8 mouse cellular contexts compared by ENCODE assay signal in genomic region chr10:40969372-40970033, GRCm38 (mm10).
DNase-seq lines count a peak whose midpoint lies in the region; ATAC-seq and TF ChIP-seq lines count a peak whose summit lies in the region.
"Had no signal": no experiment of that assay in that cellular context is flagged by ENCODE, and none has a peak within 500 bp of the region (broad histone marks: within the 10 kb centered on the region; RNA-seq: fewer than 3 reads in every experiment).

No protein-coding gene starts in this region.

- H3K4me1 ChIP-seq in lung, embryonic 14.5 days (ENCODE audit: insufficient read depth) = no peaks in the 10 kb centered on the region
- H3K4me1 ChIP-seq in midbrain, embryonic 12.5 days = peaks cover 24% of the 10 kb centered on the region
- H3K4me1 ChIP-seq in thymus, adult 2 months (replicated peaks; ENCODE audit: control insufficient read depth, insufficient read depth, low read length) = no peaks in the 10 kb centered on the region
- H3K4me1 ChIP-seq: liver, embryonic 15.5 days had no signal

- TF ChIP-seq CTCF in lung, embryonic 14.5 days (IDR thresholded peaks at IDR 0.05; ENCODE audit: low read depth) = no peak
- no peak for TF ChIP-seq CTCF in thymus, adult 2 months (IDR thresholded peaks at IDR 0.05; ENCODE audit: borderline replicate concordance, control insufficient read depth, extremely low read depth, insufficient read depth, low read length, poor library complexity)

- no peak for TF ChIP-seq POLR2A in thymus, adult 2 months (IDR thresholded peaks at IDR 0.05; ENCODE audit: control insufficient read depth, extremely low read depth, insufficient read depth, low read length, poor library complexity)

- no peak overlapping the region; the same call in 1 of the 2 replicates for H3K4me3 ChIP-seq in lung, embryonic 14.5 days (ENCODE audit: low read depth, low read length)
- H3K4me3 ChIP-seq in midbrain, embryonic 12.5 days = peak overlapping the region; percentile 30
- no peak overlapping the region for H3K4me3 ChIP-seq in thymus, adult 2 months (ENCODE audit: control insufficient read depth, insufficient read depth, low read length)
- H3K4me3 ChIP-seq: liver, embryonic 15.5 days had no signal

- no peaks in the 10 kb centered on the region for H3K36me3 ChIP-seq in lung, embryonic 14.5 days (ENCODE audit: insufficient read depth)
- no peaks in the 10 kb centered on the region for H3K36me3 ChIP-seq in midbrain, embryonic 12.5 days
- H3K36me3 ChIP-seq in thymus, adult 2 months (ENCODE audit: control insufficient read depth, insufficient read depth, low read length) = no peaks in the 10 kb centered on the region
- H3K36me3 ChIP-seq: liver, embryonic 15.5 days had no signal

- ATAC-seq in lung, embryonic 14.5 days (ENCODE audit: insufficient read depth) = no peak
- ATAC-seq in midbrain, embryonic 12.5 days (ENCODE audit: low FRiP score, low read depth) = peak; percentile 76
- ATAC-seq in monocyte, adult 5-6 weeks (replicated peaks; ENCODE audit: insufficient number of reproducible peaks, low FRiP score, low TSS enrichment, poor library complexity, severe bottlenecking) = no peak

- H3K4me2 ChIP-seq in lung, embryonic 14.5 days = peak overlapping the region; percentile 43; the same call in 1 of the 2 replicates
- H3K4me2 ChIP-seq in midbrain, embryonic 12.5 days (replicated peaks) = peak overlapping the region; percentile 52
- H3K4me2 ChIP-seq: liver, embryonic 15.5 days had no signal

- H3K9me3 ChIP-seq in lung, embryonic 14.5 days (ENCODE audit: low read depth, low read length) = no peaks in the 10 kb centered on the region
- no peaks in the 10 kb centered on the region for H3K9me3 ChIP-seq in midbrain, embryonic 12.5 days
- H3K9me3 ChIP-seq: liver, embryonic 15.5 days had no signal

- H3K27ac ChIP-seq in lung, embryonic 14.5 days (ENCODE audit: low read depth) = no peak overlapping the region
- H3K27ac ChIP-seq in midbrain, embryonic 12.5 days (replicated peaks) = no peak overlapping the region; the same call in 1 of the 2 replicates
- H3K27ac ChIP-seq in thymus, adult 2 months (ENCODE audit: control insufficient read depth, insufficient read depth, low read length) = no peak overlapping the region
- H3K27ac ChIP-seq: liver, embryonic 15.5 days had no signal

- H3K9ac ChIP-seq in lung, embryonic 14.5 days = no peak overlapping the region
- peak overlapping the region; percentile 32; the same call in 1 of the 2 replicates for H3K9ac ChIP-seq in midbrain, embryonic 12.5 days (replicated peaks)
- H3K9ac ChIP-seq: liver, embryonic 15.5 days had no signal

- H3K27me3 ChIP-seq in lung, embryonic 14.5 days (ENCODE audit: insufficient read depth, low read length) = no peaks in the 10 kb centered on the region
- no peaks in the 10 kb centered on the region for H3K27me3 ChIP-seq in midbrain, embryonic 12.5 days
- no peaks in the 10 kb centered on the region for H3K27me3 ChIP-seq in thymus, adult 2 months (ENCODE audit: control insufficient read depth, insufficient read depth, low read length)

- DNase-seq in lung, embryonic 14.5 days = peak; percentile 36
- DNase-seq in lung, postnatal 36 days = no peak
- peak; percentile 40 to 45 for DNase-seq in cerebellum, postnatal 36 days
- peak; percentile 39 for DNase-seq in forelimb bud, embryonic 11.5 days (ENCODE audit: low read depth, low spot score)
- no peak for DNase-seq in thymus, adult 2 months

- WGBS in lung, embryonic 14.5 days = 12% methylated on average over 16 of the region's 16 CpGs
- 16% methylated on average over 16 of the region's 16 CpGs for WGBS in midbrain, embryonic 12.5 days
- WGBS in thymus, adult 2 months = 3% methylated on average over 16 of the region's 16 CpGs

Comparison
In these comparisons a context has a peak if more than half of its experiments do, and no peak if none do; other contexts are left out.
1. DNase-seq: peak in lung, embryonic 14.5 days (single experiment), cerebellum, postnatal 36 days (2 of 2) and forelimb bud, embryonic 11.5 days (single experiment); none in lung, postnatal 36 days (single experiment) and thymus, adult 2 months (single experiment).